Mouse (Mus musculus): ENCODE measurements around the gene Nxpe4.

DNA sequence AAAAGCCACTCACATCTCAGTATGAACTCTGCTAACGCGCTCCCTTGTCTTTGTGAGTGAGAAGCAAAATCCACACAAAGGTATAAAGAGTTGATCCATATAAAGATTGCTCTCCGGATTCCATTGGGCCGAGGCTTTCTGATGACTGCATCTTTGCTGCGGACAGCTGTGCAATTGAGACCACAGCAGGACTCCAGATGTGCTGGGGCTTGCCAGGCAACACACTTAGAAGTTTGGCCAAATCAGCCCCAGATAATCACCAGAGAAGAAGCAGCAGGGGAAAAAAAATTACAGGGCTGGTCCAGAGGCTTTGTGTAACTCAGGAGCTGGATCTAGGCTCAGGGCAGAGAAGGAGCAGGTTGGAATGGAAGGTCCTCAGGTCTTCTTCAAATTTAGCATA is 85.5 kb downstream of the Nxpe4 start:
- TF ChIP-seq POLR2A (IDR thresholded peaks at IDR 0.05; ENCODE audit: low read depth, low read length) (no peak), TCF12 (IDR thresholded peaks at IDR 0.05; ENCODE audit: low read depth, low read length) (no peak), JUND (conservative IDR thresholded peaks at IDR 0.05; ENCODE audit: low read depth, low read length) (no peak), EP300 (IDR thresholded peaks at IDR 0.05; ENCODE audit: low read length) (no peak), CTCF (conservative IDR thresholded peaks at IDR 0.05 in 1 of 2, IDR thresholded peaks at IDR 0.05 in 1 of 2; ENCODE audit: low read depth in 2 of 2, low read length in 2 of 2) (no peak), USF1 (IDR thresholded peaks at IDR 0.05; ENCODE audit: low read depth, low read length) (no peak), POLR2AphosphoS2 (IDR thresholded peaks at IDR 0.05; ENCODE audit: low read depth, low read length) (no peak), MYC (IDR thresholded peaks at IDR 0.05; ENCODE audit: low read depth, low read length) (no peak), HCFC1 (IDR thresholded peaks at IDR 0.05; ENCODE audit: low read depth, low read length) (no peak), NELFE (IDR thresholded peaks at IDR 0.05; ENCODE audit: low read depth, low read length) (no peak)

Data from CH12.LX (cell line).